Mouse (Mus musculus): Measurements from ENCODE around the gene Kcnq1. TPM values are rescaled to one million over a fixed set of nuclear protein-coding genes. Genes with fewer than 3 reads are reported as not detected.

Kcnq1 gene
- total and polyA plus RNA-seq, 3 experiments: not detected

DNA sequence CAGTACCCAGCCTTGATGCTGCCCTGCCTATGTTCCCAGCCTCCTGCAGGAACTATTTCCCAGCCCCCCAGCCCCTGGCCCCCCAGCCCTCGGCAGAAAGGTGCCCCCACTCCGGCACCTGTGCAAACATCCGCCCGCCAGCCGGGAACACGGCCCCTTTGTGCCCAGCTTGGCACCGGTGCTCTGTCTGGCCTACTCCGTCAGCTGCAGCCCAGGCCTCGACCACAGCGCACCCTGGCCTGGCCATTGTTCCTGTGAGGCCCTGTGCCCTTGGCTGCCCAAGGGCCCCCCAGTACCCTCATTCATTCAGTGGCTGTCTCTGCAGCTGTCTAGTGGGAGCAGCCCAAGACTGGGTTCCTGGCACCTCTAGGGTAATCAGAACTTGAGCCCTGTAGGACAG lies 80.2 kb downstream of the Kcnq1 start:
- Histone ChIP-seq H3K4me3 (replicated peaks in 1 of 3; ENCODE audit: low read depth in 2 of 3, low read length in 2 of 3, poor library complexity in 1 of 3) (no peak overlapping the region), H3K79me2 (replicated peaks; ENCODE audit: control insufficient read depth, extremely low read depth, insufficient read depth, poor library complexity, severe bottlenecking) (no peaks in the 10 kb centered on the region), H3K27ac (ENCODE audit: insufficient read depth, low read depth) (no peak overlapping the region), H3K36me3 (replicated peaks in 1 of 2; ENCODE audit: control insufficient read depth in 1 of 2, insufficient read depth in 1 of 2, low read length in 1 of 2) (no peaks in the 10 kb centered on the region), H3K4me1 (ENCODE audit: control insufficient read depth in 1 of 2, insufficient read depth in 2 of 2) (no peaks in the 10 kb centered on the region; a peak in 1 of 4 replicates), H3K9ac (ENCODE audit: insufficient read depth, low read depth) (no peak overlapping the region), H3K4me2 (ENCODE audit: insufficient read depth, low read depth, poor library complexity, severe bottlenecking) (no peak overlapping the region), H3K27me3 (replicated peaks) (peaks cover 89% of the 10 kb centered on the region), H3K9me3 (replicated peaks; ENCODE audit: low read length) (no peaks in the 10 kb centered on the region)
- dilution Hi-C loops (cut with MboI; ENCODE audit: extremely low pct_ligation_motif_present, extremely low pct_unique_long_range_greater_than_20kb, low sequenced_read_pairs) (no loop called here), in situ Hi-C loops (cut with MboI; ENCODE audit: low pct_ligation_motif_present, low pct_unique_long_range_greater_than_20kb, low sequenced_read_pairs) (no loop called here)
- TF ChIP-seq SMC3 (IDR thresholded peaks at IDR 0.05; ENCODE audit: low read depth, low read length) (no peak), MAX (IDR thresholded peaks at IDR 0.05; ENCODE audit: low read length) (no peak), PAX5 (IDR thresholded peaks at IDR 0.05; ENCODE audit: low read length) (no peak), SIN3A (IDR thresholded peaks at IDR 0.05; ENCODE audit: low read length) (no peak), ZKSCAN1 (IDR thresholded peaks at IDR 0.05; ENCODE audit: borderline replicate concordance, low read depth, low read length) (no peak), MYC (IDR thresholded peaks at IDR 0.05; ENCODE audit: low read depth, low read length) (no peak), CTCF (conservative IDR thresholded peaks at IDR 0.05 in 1 of 2, IDR thresholded peaks at IDR 0.05 in 1 of 2; ENCODE audit: low read depth in 2 of 2, low read length in 2 of 2) (no peak), JUN (IDR thresholded peaks at IDR 0.05; ENCODE audit: insufficient read depth, low read depth, low read length) (no peak), USF1 (IDR thresholded peaks at IDR 0.05; ENCODE audit: low read depth, low read length) (no peak), CHD2 (IDR thresholded peaks at IDR 0.05; ENCODE audit: low read length) (no peak)
- DNase-seq (ENCODE audit: extremely low read depth): no peak

GRCm38 (mm10) chr7:143187181-143187580 lies 81.0 kb downstream of the Kcnq1 start:
- H3K27ac ChIP-seq (ENCODE audit: insufficient read depth, low read depth): no peak overlapping the region
- no peak overlapping the region for H3K9ac ChIP-seq (ENCODE audit: insufficient read depth, low read depth)
- H3K79me2 ChIP-seq (replicated peaks; ENCODE audit: control insufficient read depth, extremely low read depth, insufficient read depth, poor library complexity, severe bottlenecking): no peaks in the 10 kb centered on the region
- H3K4me2 ChIP-seq (ENCODE audit: insufficient read depth, low read depth, poor library complexity, severe bottlenecking): no peak overlapping the region
- DNase-seq (ENCODE audit: extremely low read depth): no peak
- no peaks in the 10 kb centered on the region for H3K4me1 ChIP-seq (ENCODE audit: control insufficient read depth in 1 of 2, insufficient read depth in 2 of 2)
- dilution Hi-C loops (cut with MboI; ENCODE audit: extremely low pct_ligation_motif_present, extremely low pct_unique_long_range_greater_than_20kb, low sequenced_read_pairs): no loop called here
- no peaks in the 10 kb centered on the region for H3K36me3 ChIP-seq (replicated peaks in 1 of 2; ENCODE audit: control insufficient read depth in 1 of 2, insufficient read depth in 1 of 2, low read length in 1 of 2)
- in situ Hi-C loops (cut with MboI; ENCODE audit: low pct_ligation_motif_present, low pct_unique_long_range_greater_than_20kb, low sequenced_read_pairs): no loop called here
- TF ChIP-seq NRF1 (IDR thresholded peaks at IDR 0.05; ENCODE audit: low read depth, low read length) (no peak), JUN (IDR thresholded peaks at IDR 0.05; ENCODE audit: insufficient read depth, low read depth, low read length) (no peak), USF2 (conservative IDR thresholded peaks at IDR 0.05; ENCODE audit: low read depth, low read length) (no peak), MAFK (IDR thresholded peaks at IDR 0.05; ENCODE audit: insufficient replicate concordance, low read length) (no peak), USF1 (IDR thresholded peaks at IDR 0.05; ENCODE audit: low read depth, low read length) (no peak), UBTF (IDR thresholded peaks at IDR 0.05; ENCODE audit: low read depth, low read length) (no peak), ELF1 (IDR thresholded peaks at IDR 0.05; ENCODE audit: low read depth, low read length) (no peak)
- peaks cover 91% of the 10 kb centered on the region for H3K27me3 ChIP-seq (replicated peaks)
- H3K4me3 ChIP-seq (replicated peaks in 1 of 3; ENCODE audit: low read depth in 2 of 3, low read length in 2 of 3, poor library complexity in 1 of 3): no peak overlapping the region
- no peaks in the 10 kb centered on the region for H3K9me3 ChIP-seq (replicated peaks; ENCODE audit: low read length)

GRCm38 (mm10) chr7:143188589-143188988 lies 82.4 kb downstream of the Kcnq1 start:
- H3K4me1 ChIP-seq (ENCODE audit: control insufficient read depth in 1 of 2, insufficient read depth in 2 of 2): no peaks in the 10 kb centered on the region
- no peaks in the 10 kb centered on the region for H3K79me2 ChIP-seq (replicated peaks; ENCODE audit: control insufficient read depth, extremely low read depth, insufficient read depth, poor library complexity, severe bottlenecking)
- H3K9me3 ChIP-seq (replicated peaks; ENCODE audit: low read length): no peaks in the 10 kb centered on the region
- H3K27me3 ChIP-seq (replicated peaks): peaks cover 92% of the 10 kb centered on the region
- dilution Hi-C loops (cut with MboI; ENCODE audit: extremely low pct_ligation_motif_present, extremely low pct_unique_long_range_greater_than_20kb, low sequenced_read_pairs) (no loop called here), in situ Hi-C loops (cut with MboI; ENCODE audit: low pct_ligation_motif_present, low pct_unique_long_range_greater_than_20kb, low sequenced_read_pairs) (no loop called here)
- no peak overlapping the region for H3K27ac ChIP-seq (ENCODE audit: insufficient read depth, low read depth)
- H3K4me3 ChIP-seq (replicated peaks in 1 of 3; ENCODE audit: low read depth in 2 of 3, low read length in 2 of 3, poor library complexity in 1 of 3): no peak overlapping the region
- no peak for TF ChIP-seq NELFE (IDR thresholded peaks at IDR 0.05; ENCODE audit: low read depth, low read length)
- TF ChIP-seq KAT2A (IDR thresholded peaks at IDR 0.05; ENCODE audit: insufficient replicate concordance, low read length): no peak
- no peak for TF ChIP-seq ZC3H11A (IDR thresholded peaks at IDR 0.05; ENCODE audit: low read depth, low read length)
- TF ChIP-seq ELF1 (IDR thresholded peaks at IDR 0.05; ENCODE audit: low read depth, low read length): no peak
- TF ChIP-seq TBP (conservative IDR thresholded peaks at IDR 0.05; ENCODE audit: low read depth, low read length): no peak
- no peak overlapping the region for H3K4me2 ChIP-seq (ENCODE audit: insufficient read depth, low read depth, poor library complexity, severe bottlenecking)
- no peak for DNase-seq (ENCODE audit: extremely low read depth)
- no peaks in the 10 kb centered on the region for H3K36me3 ChIP-seq (replicated peaks in 1 of 2; ENCODE audit: control insufficient read depth in 1 of 2, insufficient read depth in 1 of 2, low read length in 1 of 2)
- no peak overlapping the region for H3K9ac ChIP-seq (ENCODE audit: insufficient read depth, low read depth)
